Mouse (Mus musculus): ENCODE data around the gene Rbms3. TPM values are rescaled to one million over a fixed set of nuclear protein-coding genes. Genes with fewer than 3 reads are reported as not detected.

Gene Rbms3
- total RNA-seq, 2 experiments from 2014 or later = 17.6 to 19.2 TPM

- no peak for DNase-seq (ENCODE audit: low spot score in 2 of 2)
Measured at GRCm38 (mm10) chr9:116556641-116557040, 1073.1 kb downstream of the Rbms3 start.

GRCm38 (mm10) chr9:116553181-116553580 lies 1076.5 kb downstream of the Rbms3 start:
- DNase-seq (ENCODE audit: low spot score in 2 of 2) = no peak

DNA sequence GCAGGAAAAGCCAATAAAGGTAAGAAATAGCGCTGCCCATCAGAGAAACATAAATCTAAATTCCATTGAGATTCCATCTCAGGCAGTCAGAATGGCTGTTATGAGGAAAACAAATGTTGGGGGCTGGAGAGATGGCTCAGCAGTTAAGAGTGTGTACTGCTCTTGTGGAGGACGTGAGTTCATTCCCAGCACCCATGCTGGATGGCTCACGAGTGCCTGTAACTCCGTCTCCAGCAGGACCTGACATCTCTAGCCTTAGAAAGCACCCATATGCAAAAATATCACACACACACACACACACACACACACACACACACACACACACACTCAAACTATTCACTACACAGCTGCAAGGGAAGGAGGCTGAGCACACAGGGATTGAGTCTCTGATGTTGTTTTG lies 1083.6 kb downstream of the Rbms3 start:
- no peak for DNase-seq (ENCODE audit: low spot score in 2 of 2)

DNA sequence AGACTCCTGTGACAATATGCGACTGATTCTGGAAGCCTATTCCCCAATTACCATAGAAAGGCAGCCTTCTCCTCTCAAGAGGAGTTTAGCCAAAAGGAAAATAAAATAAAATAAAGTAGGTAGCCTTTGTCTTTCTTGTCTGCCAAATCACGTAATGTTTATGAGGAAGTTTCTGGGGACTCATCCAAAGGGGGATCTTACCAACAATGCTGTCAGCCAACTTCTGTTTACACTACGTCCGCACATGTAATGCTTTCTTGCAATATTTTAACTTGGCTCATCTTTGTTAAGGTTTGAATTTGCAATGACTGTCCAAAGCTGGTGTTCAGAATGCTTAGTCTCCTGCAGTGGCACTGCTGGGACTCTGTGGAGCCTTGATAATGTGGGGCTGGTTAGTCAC lies 1086.9 kb downstream of the Rbms3 start:
- DNase-seq (ENCODE audit: low spot score in 2 of 2) = no peak

GRCm38 (mm10) chr9:116541976-116542375 lies 1087.7 kb downstream of the Rbms3 start:
- DNase-seq (ENCODE audit: low spot score in 2 of 2) = no peak

DNA sequence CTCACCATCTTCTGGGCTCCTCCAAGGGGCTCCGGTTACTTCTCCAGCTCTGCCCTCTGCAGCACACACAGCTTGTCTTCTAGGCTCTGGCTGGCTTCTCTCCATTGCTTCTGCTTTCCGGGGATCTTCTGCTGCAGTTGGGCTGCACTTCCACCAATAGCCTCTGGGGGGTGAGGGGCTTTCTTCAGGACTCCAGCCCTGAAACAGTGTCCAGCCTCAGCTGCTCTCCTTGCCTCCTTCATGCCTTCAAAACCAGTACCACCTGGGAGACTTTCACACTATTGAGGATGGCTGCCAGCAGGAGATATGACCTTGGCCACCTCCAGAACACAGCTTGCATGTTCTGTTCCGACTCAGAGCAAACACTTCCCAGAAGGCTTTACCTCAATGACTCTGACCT lies 1094.0 kb downstream of the Rbms3 start:
- DNase-seq (ENCODE audit: low spot score in 2 of 2) = no peak

DNA sequence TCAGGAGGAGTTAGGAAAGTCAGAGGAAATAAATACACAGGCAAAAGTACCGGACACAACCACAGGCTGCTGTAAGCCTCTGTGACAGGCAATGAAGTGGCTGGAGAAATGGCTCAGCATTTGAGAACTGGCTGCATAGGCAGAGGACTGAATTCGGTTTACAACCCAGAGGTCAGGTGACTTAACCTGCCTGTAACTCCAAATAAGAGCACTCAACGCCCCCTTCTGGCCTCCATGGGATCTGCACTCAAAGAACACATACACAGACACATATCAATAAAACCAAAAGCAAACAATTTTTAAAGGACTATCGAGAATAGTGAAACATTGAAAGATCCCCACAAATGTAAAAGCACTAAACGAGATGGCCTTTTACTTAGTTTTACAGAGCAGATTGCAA lies 1096.3 kb downstream of the Rbms3 start:
- DNase-seq (ENCODE audit: low spot score in 2 of 2) = no peak

DNA sequence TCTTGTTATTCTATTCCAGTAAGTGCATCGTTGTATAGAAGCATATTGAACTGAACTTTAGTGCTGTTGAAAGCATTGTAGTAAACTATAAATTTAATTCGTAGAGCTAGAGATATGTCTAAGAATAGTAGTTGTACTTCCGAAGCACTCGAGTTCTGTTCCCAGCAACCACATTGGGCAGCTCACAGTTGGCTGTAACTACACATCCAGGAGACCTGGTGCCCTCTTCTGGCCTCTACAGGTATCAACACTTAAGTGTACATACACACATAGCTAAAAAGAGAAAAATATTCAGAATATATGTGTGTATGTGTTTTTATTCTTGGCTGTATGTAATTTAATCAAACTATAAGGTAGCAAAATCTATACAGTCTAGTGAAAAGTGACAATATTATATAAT lies 1098.6 kb downstream of the Rbms3 start:
- no peak for DNase-seq (ENCODE audit: low spot score in 2 of 2)

DNA sequence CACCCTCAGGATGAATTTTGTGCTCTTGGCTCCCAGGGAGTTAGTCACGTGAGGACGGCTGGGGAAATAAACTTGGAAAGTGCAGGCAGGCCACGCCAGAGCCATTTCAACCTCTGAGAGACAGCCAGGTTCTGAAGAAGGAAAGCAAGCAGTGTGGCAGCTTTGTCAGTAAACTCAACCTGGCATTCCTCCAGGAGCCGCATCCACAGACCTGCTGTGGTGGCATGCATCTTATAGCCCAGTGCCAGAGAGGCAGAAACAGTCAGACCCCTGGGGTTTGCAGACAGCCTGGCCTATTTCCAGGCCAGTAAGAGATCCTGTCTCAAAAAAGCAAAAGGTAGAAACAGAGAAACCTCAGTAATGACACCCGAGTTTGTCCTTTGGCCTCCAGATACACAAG lies 1105.3 kb downstream of the Rbms3 start:
- DNase-seq (ENCODE audit: low spot score in 2 of 2) = no peak

Measured in layer of hippocampus, postnatal 14 days (tissue).